Mouse (Mus musculus) gonadal fat pad, adult 2 months (tissue): ENCODE data around the gene Bcl2. TPM values are rescaled to one million over a fixed set of nuclear protein-coding genes. Genes with fewer than 3 reads are reported as not detected.

Experiments used
- DNase-seq: peaks from one replicate; pipeline ENCODE4 v3.0.0-alpha.2; 2012; ENCODE audit warnings: low read depth
- polyA plus RNA-seq: library from polyadenylated mRNA; depleted of rRNA; stranded (reverse); fragments of >200 nt; gene quantifications from 2 replicates; pipeline ENCODE4 v1.2.3, GENCODE M21; 2012

Bcl2 gene
- polyA plus RNA-seq, 1 experiment: 2.4 TPM

- DNase-seq: no peak
Observed at GRCm38 (mm10) chr1:106628279-106628678, 85.8 kb downstream of the Bcl2 start.

DNA sequence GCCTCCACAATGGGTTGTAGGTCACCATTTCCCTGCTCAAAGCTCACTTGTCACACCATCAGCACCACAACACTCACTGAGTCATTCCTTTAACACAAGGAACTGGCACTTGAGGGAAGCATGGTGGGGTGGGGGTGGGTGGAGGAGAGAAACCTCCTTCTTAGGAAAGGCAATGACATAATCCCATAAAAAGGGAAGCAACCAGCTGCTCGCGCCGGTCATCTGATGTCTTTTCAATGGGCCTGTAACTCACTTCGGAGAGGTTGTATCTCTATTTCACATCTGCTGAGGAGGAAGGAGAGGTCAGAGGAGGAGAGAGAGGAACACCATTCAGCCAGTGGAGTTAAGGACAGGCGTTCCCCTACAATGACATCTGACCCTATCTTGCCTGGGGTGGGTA, 86.8 kb downstream of the Bcl2 start:
- no peak for DNase-seq

DNA sequence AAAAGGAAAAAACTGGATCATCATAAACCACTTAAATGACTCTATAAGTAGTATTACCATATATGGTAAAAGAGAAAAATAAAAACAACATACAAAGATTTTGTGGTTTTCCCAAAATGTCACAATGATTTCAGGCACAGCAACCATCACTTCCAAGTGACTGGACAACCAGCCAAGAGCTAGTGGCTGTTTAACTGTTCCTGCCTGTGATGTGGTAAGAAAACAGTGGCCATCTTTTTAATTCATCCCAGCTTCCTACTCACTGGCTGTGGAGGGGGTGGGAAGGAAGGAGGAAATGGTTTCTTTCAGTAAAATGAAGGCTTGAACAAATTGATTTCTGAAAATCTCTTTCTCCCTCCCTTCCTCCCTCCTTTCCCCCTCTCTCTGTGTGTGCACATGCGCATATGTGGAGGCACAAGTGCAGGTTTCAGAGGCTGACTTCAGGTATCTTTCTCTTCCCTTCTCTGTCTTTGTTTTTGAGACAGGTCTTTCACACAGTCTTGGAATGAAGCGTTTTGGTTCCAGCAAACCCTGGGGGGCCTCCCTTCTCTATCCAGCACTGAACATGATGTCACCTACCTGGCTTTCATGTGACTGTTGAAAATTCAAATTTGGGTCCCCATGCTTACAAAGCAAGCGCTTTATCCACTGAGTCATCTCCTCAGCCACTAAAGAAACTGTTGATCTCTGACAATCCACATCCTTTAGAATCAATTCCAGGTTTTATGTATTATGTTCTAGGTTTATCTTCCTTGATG, 93.7 kb downstream of the Bcl2 start:
- no peak for DNase-seq

DNA sequence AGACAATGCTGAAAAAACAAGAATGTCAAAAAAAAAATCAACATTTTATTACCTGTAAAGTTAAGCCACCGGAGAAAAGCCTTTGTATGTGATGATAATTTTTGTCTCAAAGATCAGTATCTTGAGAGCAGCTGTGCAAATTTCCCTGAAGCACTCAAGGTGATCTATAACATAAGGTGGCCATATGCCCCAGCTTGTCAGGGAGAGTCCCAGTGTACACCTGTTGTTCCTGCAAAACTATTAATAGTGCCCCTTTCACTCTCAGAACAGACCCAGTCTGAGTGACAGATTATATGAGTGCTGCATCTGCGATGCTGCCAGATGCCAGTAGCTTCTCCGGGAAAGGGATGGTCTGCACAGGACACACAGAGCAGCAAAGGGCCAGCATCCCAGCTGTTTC, 95.3 kb downstream of the Bcl2 start:
- no peak for DNase-seq

DNA sequence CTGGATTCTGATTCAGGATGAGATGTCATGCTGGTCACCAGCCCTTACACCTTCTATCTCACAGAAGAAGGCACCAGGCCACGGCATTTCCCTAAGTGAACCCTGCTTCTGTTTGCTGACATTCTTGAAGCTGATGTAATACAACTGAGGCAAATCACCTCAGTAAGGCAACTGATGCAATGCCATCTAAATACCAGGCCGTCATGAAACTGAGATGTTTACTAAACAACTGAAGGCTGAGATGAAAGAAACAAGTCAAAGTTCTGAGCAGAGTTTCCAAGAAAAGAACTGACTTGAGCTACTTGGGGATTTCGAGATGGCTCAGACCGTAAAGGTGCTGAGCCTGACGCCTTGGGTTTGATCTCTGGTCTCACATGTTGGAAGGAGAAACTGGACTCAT, 97.1 kb downstream of the Bcl2 start:
- no peak for DNase-seq

DNA sequence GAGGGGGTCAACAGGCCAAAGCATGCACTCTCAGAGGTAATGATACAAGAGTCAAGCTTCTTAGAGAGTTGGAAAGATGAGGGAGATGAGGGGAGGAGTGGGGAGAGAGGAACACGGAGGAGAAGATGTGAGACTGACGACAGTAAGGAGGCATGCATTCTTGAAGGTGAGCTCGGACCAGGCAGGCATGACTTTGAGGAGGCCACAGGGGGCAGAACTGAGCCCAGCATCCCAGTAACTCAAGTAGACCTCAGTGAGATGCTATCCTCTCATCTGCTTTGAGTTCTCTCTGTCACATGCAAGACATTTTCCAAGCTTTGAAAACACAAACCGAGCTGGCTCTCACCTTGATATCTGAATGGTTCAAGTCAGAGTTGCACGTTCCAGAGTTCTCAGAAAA, 100.7 kb downstream of the Bcl2 start:
- DNase-seq: no peak

DNA sequence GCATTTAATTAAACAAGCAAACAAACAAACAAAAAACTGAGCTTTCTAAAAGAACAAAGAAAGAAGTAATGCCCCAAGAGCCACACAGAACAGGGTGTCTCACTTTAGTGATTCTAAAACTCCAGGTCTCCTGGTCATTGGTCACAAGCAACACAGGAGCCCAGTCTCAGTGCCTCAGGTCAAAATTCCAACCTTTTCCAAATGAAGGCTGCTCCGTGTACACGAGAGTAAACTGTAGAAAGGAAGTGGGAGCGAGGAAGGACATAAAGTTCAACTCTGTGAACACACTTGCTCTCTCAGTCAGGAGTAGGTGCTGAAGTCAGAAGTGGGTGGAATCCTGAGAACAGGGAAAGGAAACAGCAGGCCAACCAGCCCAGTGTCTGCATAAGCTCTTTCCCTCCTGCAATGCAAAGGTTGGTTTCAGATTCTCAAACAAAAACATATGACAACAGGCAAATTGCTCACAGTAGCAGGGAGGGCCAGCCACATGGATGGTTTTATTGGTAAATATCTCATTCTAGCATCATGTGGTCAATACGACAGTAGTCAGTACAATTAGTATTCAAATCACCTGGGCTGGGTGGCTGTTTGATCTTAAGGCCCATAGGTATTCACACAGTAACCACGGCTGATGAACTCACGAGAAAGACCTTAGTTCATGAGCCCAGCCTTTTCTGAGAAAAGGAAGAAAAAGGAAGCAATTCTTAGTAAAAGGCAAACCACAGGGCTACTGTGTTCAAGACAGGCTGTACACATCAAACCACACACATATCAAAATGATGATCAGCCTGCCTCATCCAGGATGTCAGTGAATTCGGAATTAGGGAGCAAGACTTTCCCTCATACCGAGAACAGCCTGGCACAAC, 101.7 kb downstream of the Bcl2 start:
- DNase-seq: no peak

GRCm38 (mm10) chr1:106611246-106611645, 102.8 kb downstream of the Bcl2 start:
- no peak for DNase-seq

DNA sequence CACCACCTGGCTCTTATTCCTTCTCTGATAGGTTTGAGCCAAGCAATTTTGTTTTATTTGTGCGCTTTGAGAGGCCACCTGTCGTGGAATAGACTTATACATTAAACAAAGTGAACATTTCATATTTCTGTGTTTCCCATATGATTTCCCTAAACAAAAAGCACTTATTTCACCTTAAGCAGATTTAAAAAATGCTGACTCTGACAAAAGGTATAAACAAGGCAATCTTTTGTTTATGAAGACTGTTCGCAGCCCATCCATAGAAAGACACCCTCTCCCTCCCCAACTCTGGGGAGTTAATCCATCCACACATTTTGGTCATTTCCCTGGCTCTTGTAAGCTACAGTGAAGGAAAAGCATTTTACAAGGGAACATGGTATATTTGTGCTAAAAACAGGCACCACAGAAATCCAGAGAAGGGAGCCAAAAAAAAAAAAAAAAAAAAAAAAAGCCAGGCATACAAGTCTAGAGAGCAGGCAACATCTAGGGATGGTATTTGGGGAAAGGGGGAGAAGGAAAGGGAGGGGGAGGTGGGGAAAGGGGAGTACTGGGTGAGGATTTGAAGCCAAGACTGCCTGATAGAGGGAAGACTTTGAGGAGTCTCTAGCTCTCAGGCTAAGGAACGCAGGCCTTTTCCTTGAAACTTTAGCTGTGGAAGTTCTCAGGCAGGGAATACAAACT, 105.8 kb downstream of the Bcl2 start:
- DNase-seq: no peak

DNA sequence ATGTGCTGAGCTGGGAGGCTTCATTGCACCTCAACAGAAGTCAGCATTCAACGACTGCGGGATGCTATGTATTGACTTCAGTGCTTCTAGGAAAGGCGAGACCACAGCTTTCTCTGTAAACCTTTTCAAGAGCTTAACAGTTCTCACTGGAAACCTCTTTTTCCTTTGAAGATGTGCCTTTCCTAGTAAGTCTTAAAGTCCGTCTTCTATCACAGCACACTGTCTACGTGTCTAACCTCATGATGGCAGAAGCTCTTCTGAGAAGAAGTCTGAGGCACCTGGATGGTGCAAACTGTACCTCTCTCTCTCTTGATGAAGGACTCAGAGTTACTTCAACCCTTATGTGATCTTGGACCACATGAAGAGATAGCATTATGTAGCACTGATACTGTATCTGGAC, 107.1 kb downstream of the Bcl2 start:
- no peak for DNase-seq

GRCm38 (mm10) chr1:106603406-106603805, 110.7 kb downstream of the Bcl2 start:
- DNase-seq: no peak

- no peak for DNase-seq
Observed at GRCm38 (mm10) chr1:106602941-106603340, 111.1 kb downstream of the Bcl2 start.

DNA sequence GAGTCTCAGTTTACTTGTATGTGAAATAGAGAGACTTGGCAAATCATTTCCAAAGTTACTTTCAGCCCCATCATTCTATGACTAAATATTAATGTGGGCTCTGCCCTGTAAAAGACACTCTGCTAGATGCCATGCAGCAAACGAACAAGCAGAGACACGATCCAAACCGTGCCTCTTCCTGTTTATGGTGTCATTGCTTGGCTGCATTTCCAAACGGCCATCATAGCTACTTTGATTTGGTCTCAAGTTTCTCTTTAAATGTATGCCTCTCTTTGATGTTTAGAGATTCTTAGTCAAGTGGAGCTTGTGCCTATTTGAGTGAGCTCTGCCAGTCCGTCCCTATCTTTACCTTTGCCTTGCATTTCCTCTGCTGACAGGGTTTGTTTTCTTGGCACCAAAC, 111.5 kb downstream of the Bcl2 start:
- DNase-seq: no peak

- no peak for DNase-seq
Observed at GRCm38 (mm10) chr1:106601247-106601646, 112.8 kb downstream of the Bcl2 start.

DNA sequence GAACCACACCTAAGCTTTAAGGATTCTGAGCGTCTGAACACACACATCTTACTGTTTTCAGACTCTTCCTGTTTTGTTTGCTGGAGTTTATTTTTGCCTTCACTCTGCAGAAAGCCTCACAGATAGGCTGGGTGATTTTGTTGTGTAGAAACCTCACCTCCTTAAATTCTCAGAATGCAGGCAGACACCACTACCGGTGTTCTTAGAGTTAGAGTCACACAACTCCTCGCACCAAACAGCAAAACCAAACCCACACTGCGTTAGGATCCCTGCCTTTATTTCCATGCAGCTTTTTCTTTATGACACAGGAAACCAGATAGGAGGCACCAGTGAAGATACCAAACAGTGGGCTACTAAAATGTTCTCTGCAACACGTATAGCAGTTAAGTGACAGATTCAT, 113.2 kb downstream of the Bcl2 start:
- no peak for DNase-seq

- no peak for DNase-seq
Observed at GRCm38 (mm10) chr1:106598292-106598583, 115.8 kb downstream of the Bcl2 start.

GRCm38 (mm10) chr1:106597575-106598291, 116.3 kb downstream of the Bcl2 start:
- no peak for DNase-seq

DNA sequence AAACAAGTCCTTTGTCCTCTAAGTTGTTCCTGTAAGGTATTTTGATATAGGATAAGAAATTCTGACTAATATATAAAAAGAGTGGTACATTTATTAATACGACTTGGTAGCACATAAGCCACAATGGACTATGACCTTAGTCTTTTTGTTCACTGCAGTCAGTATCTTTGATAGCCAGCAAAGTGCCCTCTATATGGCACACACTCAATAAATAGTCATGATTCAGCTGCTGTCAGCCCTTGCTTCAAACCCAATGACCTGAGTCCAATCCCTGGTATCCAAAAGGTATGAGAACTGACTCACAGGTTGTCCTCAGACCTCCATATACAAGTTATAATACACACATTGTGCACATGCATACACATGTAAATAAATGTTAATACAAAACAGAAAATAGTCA, 117.7 kb downstream of the Bcl2 start:
- DNase-seq: no peak

- DNase-seq: no peak
Observed at GRCm38 (mm10) chr1:106595286-106595885, 118.7 kb downstream of the Bcl2 start.

GRCm38 (mm10) chr1:106591180-106591774, 122.8 kb downstream of the Bcl2 start:
- DNase-seq: no peak

GRCm38 (mm10) chr1:106589141-106589540, 124.9 kb downstream of the Bcl2 start:
- DNase-seq: no peak
